Mouse (Mus musculus) hindbrain, embryonic 16.5 days (tissue): ENCODE results near the gene Spata5. TPM values are rescaled to one million over a fixed set of nuclear protein-coding genes. Genes with fewer than 3 reads are reported as not detected.

Source experiments
- ATAC-seq: fragments of 200-750 bp; cut with Nextera tagmentation; 2 replicates; pipeline ENCODE4 v1.8.0; 2017; ENCODE audit warnings: moderate TSS enrichment, moderate library complexity
- H3K27ac ChIP-seq: fragments of 300-500 bp; sonication (generic); 2 replicates; pipeline ENCODE4 v1.5.1; 2014; ENCODE audit warnings: low read depth, mild to moderate bottlenecking, control low read depth, low read length, moderate library complexity
- H3K27me3 ChIP-seq: fragments of 300-500 bp; sonication (generic); replicated peaks from 2 replicates; pipeline ENCODE4 v1.6.1; 2014; ENCODE audit warnings: low read length; ENCODE audit not compliant: control insufficient read depth, insufficient read depth
- H3K36me3 ChIP-seq: fragments of 300-500 bp; sonication (generic); 2 replicates; pipeline ENCODE4 v1.6.1; 2014; ENCODE audit warnings: mild to moderate bottlenecking, low read length, moderate library complexity, mixed read lengths; ENCODE audit not compliant: control insufficient read depth, insufficient read depth
- H3K4me1 ChIP-seq: fragments of 300-500 bp; sonication (generic); 2 replicates; pipeline ENCODE4 v1.6.1; 2014; ENCODE audit warnings: low read depth, low read length; ENCODE audit not compliant: control insufficient read depth, insufficient read depth
- H3K4me2 ChIP-seq: fragments of 300-500 bp; sonication (generic); 2 replicates; pipeline ENCODE4 v1.6.1; 2014; ENCODE audit warnings: mild to moderate bottlenecking, low read length, control low read depth, moderate library complexity
- H3K4me3 ChIP-seq: fragments of 300-500 bp; sonication (generic); 2 replicates; pipeline ENCODE4 v1.5.1; 2014; ENCODE audit warnings: mild to moderate bottlenecking, low read length, control low read depth, moderate library complexity
- H3K9ac ChIP-seq: fragments of 300-500 bp; sonication (generic); 2 replicates; pipeline ENCODE4 v1.6.1; 2014; ENCODE audit warnings: low read depth, mild to moderate bottlenecking, control low read depth, low read length, moderate library complexity
- H3K9me3 ChIP-seq: fragments of 300-500 bp; sonication (generic); 2 replicates; pipeline ENCODE4 v1.6.1; 2014; ENCODE audit warnings: mild to moderate bottlenecking, low read length, moderate library complexity; ENCODE audit not compliant: control insufficient read depth
- WGBS: fragments of 180-500 bp; shearing (Covaris S2); extraction: QIAGEN DNeasy Blood & Tissue Kit; methylation state at CpG from one replicate; pipeline ENCODE4 v1.1.7; 2014; 5-methylcytosine and 5-hydroxymethylcytosine counted together
- polyA plus RNA-seq: library from polyadenylated mRNA; unstranded; fragments of >200 nt; fragmentation: Nextera tagmentation; extraction: Ambion mirVana; gene quantifications from 2 replicates; pipeline ENCODE4 v1.2.1, GENCODE M21; 2015

Gene Spata5
- 27.5 and 29.5 TPM in 2 replicates for polyA plus RNA-seq

GRCm38 (mm10) chr3:37419458-37419991 is at the start of gene Spata5:
Gene Spata5, plus strand, starts transcription at chr3:37419896.
- Histone ChIP-seq H3K4me2 (peak within 1 kb of the TSS; percentile 97), H3K4me3 (peak within 1 kb of the TSS; percentile 97), H3K9ac (peak within 1 kb of the TSS; percentile 79), H3K9me3 (no peaks in the 10 kb centered on the region), H3K27ac (peak within 1 kb of the TSS; percentile 88), H3K4me1 (peaks cover 13% of the 10 kb centered on the region), H3K36me3 (no peaks in the 10 kb centered on the region), H3K27me3 (no peaks in the 10 kb centered on the region)
- ATAC-seq = peak; percentile 97
- WGBS = under 1% methylated on average over 39 of the region's 50 CpGs

DNA sequence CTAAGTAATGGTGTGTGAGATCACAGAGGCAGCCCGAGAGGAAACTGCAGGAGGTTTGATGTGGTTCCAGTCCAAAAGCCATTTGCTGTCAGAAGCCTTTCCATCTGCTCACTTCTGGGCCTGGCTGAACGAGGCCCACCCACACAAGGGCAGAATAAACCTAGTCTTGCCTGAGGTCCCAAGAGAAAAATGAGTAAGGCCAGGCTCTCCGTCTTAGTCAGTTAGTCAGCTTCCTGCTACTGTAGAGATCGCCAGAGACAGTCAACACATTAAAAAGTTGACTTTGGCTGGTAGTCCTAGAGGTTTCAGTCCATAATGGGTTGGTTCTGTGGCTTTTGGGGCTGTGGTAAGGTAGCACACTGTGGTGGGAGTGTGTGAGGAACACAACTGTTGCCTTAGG is 49.3 kb upstream of the Spata5 start:
- WGBS = 80% methylated on average over 4 of the region's 4 CpGs
- no peak for ATAC-seq
- Histone ChIP-seq H3K27me3 (no peaks in the 10 kb centered on the region), H3K27ac (no peak overlapping the region), H3K4me3 (no peak overlapping the region), H3K9me3 (no peaks in the 10 kb centered on the region), H3K9ac (no peak overlapping the region), H3K4me2 (no peak overlapping the region), H3K4me1 (no peaks in the 10 kb centered on the region), H3K36me3 (no peaks in the 10 kb centered on the region)

DNA sequence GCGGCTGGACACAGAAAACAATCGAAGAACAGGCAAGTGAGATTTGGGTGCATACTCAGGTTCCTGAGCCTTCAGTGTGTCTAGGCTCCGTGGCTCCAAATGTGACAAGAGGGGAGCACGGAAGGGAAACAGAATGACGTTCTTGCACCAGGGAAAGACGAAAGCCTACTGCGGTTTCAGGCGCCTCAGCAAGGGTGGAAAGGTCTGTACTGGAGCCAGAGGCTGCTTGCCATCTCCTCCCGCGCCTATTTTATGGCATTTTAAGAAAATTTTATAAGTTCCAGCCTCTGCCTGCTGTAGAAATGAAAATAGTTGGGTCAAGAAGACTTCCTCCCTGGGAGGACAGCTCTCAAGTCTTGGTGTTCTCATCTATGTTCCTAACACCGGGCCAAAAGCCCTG is 46.0 kb upstream of the Spata5 start:
- Histone ChIP-seq H3K36me3 (no peaks in the 10 kb centered on the region), H3K4me1 (no peaks in the 10 kb centered on the region), H3K4me2 (no peak overlapping the region), H3K27ac (no peak overlapping the region), H3K27me3 (no peaks in the 10 kb centered on the region), H3K4me3 (no peak overlapping the region), H3K9ac (no peak overlapping the region), H3K9me3 (no peaks in the 10 kb centered on the region)
- 92% methylated on average over 11 of the region's 11 CpGs for WGBS
- ATAC-seq = no peak

- Histone ChIP-seq H3K27ac (no peak overlapping the region), H3K9me3 (no peaks in the 10 kb centered on the region), H3K4me2 (no peak overlapping the region), H3K4me3 (no peak overlapping the region), H3K9ac (no peak overlapping the region), H3K27me3 (no peaks in the 10 kb centered on the region), H3K4me1 (no peaks in the 10 kb centered on the region; the same call in 1 of the 2 replicates), H3K36me3 (no peaks in the 10 kb centered on the region)
- WGBS = 64% methylated on average over 6 of the region's 6 CpGs
- ATAC-seq = no peak; the same call in 1 of the 2 replicates
Observed at GRCm38 (mm10) chr3:37377926-37378325, 41.8 kb upstream of the Spata5 start.

GRCm38 (mm10) chr3:37378412-37378811 is 41.3 kb upstream of the Spata5 start:
- Histone ChIP-seq H3K27me3 (no peaks in the 10 kb centered on the region), H3K36me3 (no peaks in the 10 kb centered on the region), H3K4me2 (no peak overlapping the region), H3K4me1 (no peaks in the 10 kb centered on the region; the same call in 1 of the 2 replicates), H3K4me3 (no peak overlapping the region), H3K9ac (no peak overlapping the region), H3K9me3 (no peaks in the 10 kb centered on the region), H3K27ac (no peak overlapping the region)
- no peak for ATAC-seq
- WGBS = 75% methylated on average over 6 of the region's 6 CpGs

DNA sequence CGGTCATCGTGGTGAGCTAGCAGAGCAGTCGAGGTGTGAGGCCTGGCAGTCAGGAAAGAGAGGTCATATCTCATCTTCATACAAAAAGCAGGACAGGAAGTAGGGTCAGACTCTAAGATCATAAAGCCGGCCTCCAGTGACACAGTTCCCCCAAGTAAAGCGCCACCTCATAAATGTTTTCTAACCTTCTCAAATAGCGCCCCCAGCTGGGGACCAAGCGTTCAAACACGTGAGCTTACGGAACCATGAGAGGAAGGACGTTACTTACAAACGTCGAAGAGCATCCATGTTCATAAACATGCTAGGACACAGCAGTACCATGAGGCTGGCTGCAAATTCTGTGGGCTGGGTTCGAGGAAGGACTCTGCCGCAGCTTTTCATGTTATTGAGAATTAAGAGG is 40.5 kb upstream of the Spata5 start:
- Histone ChIP-seq H3K4me2 (no peak overlapping the region), H3K4me1 (no peaks in the 10 kb centered on the region; the same call in 1 of the 2 replicates), H3K36me3 (no peaks in the 10 kb centered on the region), H3K27me3 (no peaks in the 10 kb centered on the region), H3K27ac (no peak overlapping the region), H3K9ac (no peak overlapping the region), H3K9me3 (no peaks in the 10 kb centered on the region), H3K4me3 (no peak overlapping the region)
- WGBS = 86% methylated on average over 14 of the region's 14 CpGs
- no peak for ATAC-seq

DNA sequence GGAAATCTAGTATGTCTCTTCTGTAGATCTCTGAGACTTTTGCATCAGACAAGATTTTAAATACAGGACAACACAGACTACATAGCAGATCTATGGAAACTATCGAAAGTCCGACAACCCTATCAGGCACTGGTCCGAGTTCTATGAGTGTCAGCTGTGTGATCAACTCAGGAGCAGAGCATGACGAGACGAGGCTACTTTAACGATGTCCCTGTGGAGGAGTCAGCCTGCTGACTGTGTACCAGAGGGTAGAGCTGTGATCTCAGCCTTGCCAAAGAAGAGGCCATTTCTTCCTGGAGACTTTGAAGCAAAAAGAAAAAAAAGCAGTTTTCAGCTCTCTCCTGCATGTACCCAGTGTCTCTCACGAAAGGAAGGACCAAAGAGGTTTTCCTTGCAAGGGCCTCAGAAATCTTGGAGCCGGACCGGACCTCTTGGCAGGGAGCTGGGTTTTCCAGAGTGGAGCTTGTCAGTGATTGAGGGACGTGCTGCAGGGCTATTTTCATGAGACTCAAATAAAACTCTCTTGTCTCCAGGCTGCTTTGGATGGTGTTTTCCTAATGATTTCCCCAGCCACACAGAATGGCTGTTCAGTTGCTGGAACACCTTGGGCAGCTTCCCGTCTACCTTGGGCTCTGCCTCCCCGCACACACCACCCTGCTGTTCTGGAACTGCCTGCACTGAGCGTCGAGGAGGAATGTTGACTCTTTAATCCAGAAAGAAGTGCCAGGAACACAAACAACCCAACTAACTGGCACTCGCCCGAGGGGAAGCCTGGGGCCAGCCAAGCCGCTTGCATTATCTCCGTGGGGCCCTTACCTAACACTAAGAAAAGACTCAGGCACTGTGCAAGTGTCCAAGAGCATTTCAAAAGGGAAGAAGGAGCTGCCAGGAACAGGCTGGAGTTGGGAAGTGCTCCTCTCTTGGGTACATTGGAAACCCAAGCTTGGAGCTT is 39.5 kb upstream of the Spata5 start:
- H3K4me1 ChIP-seq = no peaks in the 10 kb centered on the region; the same call in 1 of the 2 replicates
- 68% methylated on average over 18 of the region's 18 CpGs for WGBS
- no peak overlapping the region for H3K9ac ChIP-seq
- H3K4me2 ChIP-seq = no peak overlapping the region
- H3K36me3 ChIP-seq = no peaks in the 10 kb centered on the region
- no peak overlapping the region for H3K4me3 ChIP-seq
- H3K27me3 ChIP-seq = no peaks in the 10 kb centered on the region
- H3K9me3 ChIP-seq = no peaks in the 10 kb centered on the region
- peak overlapping the region; percentile 20; the same call in 1 of the 2 replicates for H3K27ac ChIP-seq
- ATAC-seq = peak; percentile 83

DNA sequence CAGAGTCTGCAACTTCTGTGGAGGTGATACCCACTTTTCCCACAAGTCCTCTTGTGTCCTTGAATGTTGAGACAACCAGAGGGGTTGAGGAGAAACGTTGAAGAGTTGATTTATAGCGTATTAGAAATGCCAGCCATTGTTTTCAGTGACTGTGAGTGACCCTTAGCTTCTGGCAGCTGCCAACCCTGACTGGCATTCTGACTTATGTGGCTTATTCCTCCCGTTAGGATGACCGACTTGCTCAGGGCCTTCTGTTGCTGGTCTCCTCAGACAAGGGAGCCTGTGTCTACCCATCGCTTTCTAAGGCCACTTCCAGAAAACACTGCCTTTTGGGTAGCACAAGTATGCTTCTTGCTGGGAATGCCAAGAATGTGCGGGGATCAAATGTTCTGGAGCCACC is 38.2 kb upstream of the Spata5 start:
- Histone ChIP-seq H3K4me3 (no peak overlapping the region), H3K9me3 (no peaks in the 10 kb centered on the region), H3K9ac (no peak overlapping the region), H3K4me2 (no peak overlapping the region), H3K4me1 (no peaks in the 10 kb centered on the region; the same call in 1 of the 2 replicates), H3K27ac (no peak overlapping the region), H3K36me3 (no peaks in the 10 kb centered on the region), H3K27me3 (no peaks in the 10 kb centered on the region)
- WGBS = 73% methylated on average over 6 of the region's 6 CpGs
- no peak for ATAC-seq

DNA sequence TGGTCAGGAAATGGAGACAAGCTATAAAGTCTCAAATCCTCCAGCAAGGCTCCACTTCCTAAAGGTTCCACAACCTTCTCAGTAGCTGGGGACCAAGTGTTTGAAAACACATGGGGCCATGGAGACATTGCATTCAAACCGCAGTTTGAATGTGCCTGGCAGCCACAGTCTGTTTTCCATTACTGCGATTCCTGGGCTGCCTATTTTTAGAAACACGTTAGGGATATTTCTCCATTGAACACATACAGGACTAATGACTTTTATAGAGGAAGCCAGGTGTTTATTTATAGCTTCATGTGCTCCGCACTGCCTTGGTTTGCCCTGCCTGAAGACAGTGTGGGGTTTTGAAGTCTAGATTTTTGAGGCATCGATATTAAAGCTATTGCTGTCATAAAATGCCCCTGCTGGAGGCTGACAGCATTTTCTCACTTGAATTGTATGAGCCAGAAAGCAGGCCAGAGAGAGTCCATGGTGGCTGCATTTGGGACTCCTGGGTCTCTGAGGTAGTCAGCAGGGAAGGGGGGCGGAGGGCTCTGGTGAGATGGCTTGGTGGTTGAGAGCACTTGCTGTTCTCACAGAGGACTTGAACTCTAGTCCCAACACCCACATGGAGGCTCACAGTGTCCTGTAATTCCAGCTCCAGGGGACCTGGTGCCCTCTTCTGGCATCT is 36.5 kb upstream of the Spata5 start:
- H3K27ac ChIP-seq = no peak overlapping the region
- H3K4me2 ChIP-seq = no peak overlapping the region
- no peak for ATAC-seq
- H3K4me3 ChIP-seq = no peak overlapping the region
- 85% methylated on average over 6 of the region's 6 CpGs for WGBS
- H3K36me3 ChIP-seq = no peaks in the 10 kb centered on the region
- no peaks in the 10 kb centered on the region for H3K27me3 ChIP-seq
- H3K9me3 ChIP-seq = no peaks in the 10 kb centered on the region
- no peaks in the 10 kb centered on the region; the same call in 1 of the 2 replicates for H3K4me1 ChIP-seq
- H3K9ac ChIP-seq = no peak overlapping the region
